Mouse (Mus musculus): ENCODE data around the gene Wnt9b. TPM values are rescaled to one million over a fixed set of nuclear protein-coding genes. Genes with fewer than 3 reads are reported as not detected.

The Wnt9b gene
- 0.72 and 0.84 TPM in 2 replicates for polyA plus RNA-seq (2016; fragmentation: Nextera tagmentation; extraction: Ambion mirVana)

- H3K27ac ChIP-seq (replicated peaks): no peak within 1 kb of the TSS
- ATAC-seq (ENCODE audit: low FRiP score, low read depth): peak; percentile 19; the same call in 1 of the 2 replicates
- peak within 1 kb of the TSS; percentile 20; the same call in 1 of the 2 replicates for H3K9ac ChIP-seq (replicated peaks)
- peaks cover 12% of the 10 kb centered on the region for H3K4me1 ChIP-seq
- no peaks in the 10 kb centered on the region for H3K36me3 ChIP-seq
- under 1% methylated on average over 40 of the region's 68 CpGs for WGBS
- no peaks in the 10 kb centered on the region for H3K9me3 ChIP-seq
- peaks cover 86% of the 10 kb centered on the region for H3K27me3 ChIP-seq
- peak within 1 kb of the TSS; percentile 46 for H3K4me3 ChIP-seq
- peak within 1 kb of the TSS; percentile 79 for H3K4me2 ChIP-seq (replicated peaks)
Observed at GRCm38 (mm10) chr11:103749306-103750089, at the start of gene Wnt9b. Gene Wnt9b (minus strand): TSS chr11:103749821.

GRCm38 (mm10) chr11:103789951-103790350, 40.3 kb upstream of the Wnt9b start:
- Histone ChIP-seq H3K9ac (replicated peaks) (no peak overlapping the region), H3K27ac (replicated peaks) (no peak overlapping the region), H3K9me3 (no peaks in the 10 kb centered on the region), H3K4me1 (0 out of 2 replicates have a peak, but pooled peaks cover under 1% of the 10 kb centered on the region), H3K36me3 (no peaks in the 10 kb centered on the region), H3K4me2 (replicated peaks) (no peak overlapping the region), H3K27me3 (peaks cover 19% of the 10 kb centered on the region), H3K4me3 (no peak overlapping the region)
- 84% methylated on average over 5 of the region's 5 CpGs for WGBS
- ATAC-seq (ENCODE audit: low FRiP score, low read depth): no peak

- no peaks in the 10 kb centered on the region for H3K9me3 ChIP-seq
- peaks cover 26% of the 10 kb centered on the region for H3K27me3 ChIP-seq
- H3K4me1 ChIP-seq: peaks cover 16% of the 10 kb centered on the region; the same call in 1 of the 2 replicates
- no peak overlapping the region for H3K27ac ChIP-seq (replicated peaks)
- WGBS: 71% methylated on average over 9 of the region's 9 CpGs
- ATAC-seq (ENCODE audit: low FRiP score, low read depth): no peak
- H3K4me2 ChIP-seq (replicated peaks): no peak overlapping the region
- H3K9ac ChIP-seq (replicated peaks): no peak overlapping the region
- H3K4me3 ChIP-seq: no peak overlapping the region
- H3K36me3 ChIP-seq: no peaks in the 10 kb centered on the region
Observed at GRCm38 (mm10) chr11:103780152-103780551, 30.5 kb upstream of the Wnt9b start.

GRCm38 (mm10) chr11:103774228-103774530, 24.6 kb upstream of the Wnt9b start:
- Histone ChIP-seq H3K4me1 (peaks cover 58% of the 10 kb centered on the region), H3K4me3 (peak overlapping the region; percentile 54), H3K4me2 (replicated peaks) (peak overlapping the region; percentile 83), H3K9ac (replicated peaks) (peak overlapping the region; percentile 67), H3K9me3 (no peaks in the 10 kb centered on the region), H3K36me3 (no peaks in the 10 kb centered on the region), H3K27me3 (peaks cover 86% of the 10 kb centered on the region), H3K27ac (replicated peaks) (peak overlapping the region; percentile 65)
- ATAC-seq (ENCODE audit: low FRiP score, low read depth): peak; percentile 28; the same call in 1 of the 2 replicates
- 1% methylated on average over 19 of the region's 19 CpGs for WGBS

- Histone ChIP-seq H3K9ac (replicated peaks) (peak within 1 kb of the TSS; percentile 67), H3K27me3 (peaks cover 92% of the 10 kb centered on the region), H3K36me3 (no peaks in the 10 kb centered on the region), H3K4me1 (peaks cover 58% of the 10 kb centered on the region), H3K9me3 (no peaks in the 10 kb centered on the region), H3K4me3 (peak within 1 kb of the TSS; percentile 54), H3K4me2 (replicated peaks) (peak within 1 kb of the TSS; percentile 83), H3K27ac (replicated peaks) (peak within 1 kb of the TSS; percentile 65)
- peak; percentile 82 for ATAC-seq (ENCODE audit: low FRiP score, low read depth)
- WGBS: under 1% methylated on average over 60 of the region's 60 CpGs
Observed at GRCm38 (mm10) chr11:103773387-103774227, 24.0 kb upstream of the Wnt9b start, which contains the start of gene Wnt3. Gene Wnt3 (plus strand): TSS chr11:103774150.

- WGBS: 0% methylated on average over 22 of the region's 23 CpGs
- ATAC-seq (ENCODE audit: low FRiP score, low read depth): no peak
- no peaks in the 10 kb centered on the region for H3K36me3 ChIP-seq
- H3K27ac ChIP-seq (replicated peaks): peak overlapping the region; percentile 65; the same call in 1 of the 2 replicates
- H3K27me3 ChIP-seq: peaks cover 97% of the 10 kb centered on the region
- no peaks in the 10 kb centered on the region for H3K9me3 ChIP-seq
- peak overlapping the region; percentile 83 for H3K4me2 ChIP-seq (replicated peaks)
- peak overlapping the region; percentile 54 for H3K4me3 ChIP-seq
- peak overlapping the region; percentile 58 for H3K9ac ChIP-seq (replicated peaks)
- H3K4me1 ChIP-seq: peaks cover 53% of the 10 kb centered on the region
Observed at GRCm38 (mm10) chr11:103772505-103773386, 23.1 kb upstream of the Wnt9b start.

GRCm38 (mm10) chr11:103771160-103771817, 21.7 kb upstream of the Wnt9b start:
- WGBS: 2% methylated on average over 19 of the region's 19 CpGs
- H3K36me3 ChIP-seq: no peaks in the 10 kb centered on the region
- ATAC-seq (ENCODE audit: low FRiP score, low read depth): no peak
- H3K27me3 ChIP-seq: peaks cover 95% of the 10 kb centered on the region
- H3K27ac ChIP-seq (replicated peaks): no peak overlapping the region
- no peak overlapping the region for H3K9ac ChIP-seq (replicated peaks)
- H3K4me1 ChIP-seq: peaks cover 46% of the 10 kb centered on the region
- no peaks in the 10 kb centered on the region for H3K9me3 ChIP-seq
- peak overlapping the region; percentile 83 for H3K4me2 ChIP-seq (replicated peaks)
- 0 out of 2 replicates have a peak overlapping the region, but pooled peaks have one; percentile 3 for H3K4me3 ChIP-seq

- peaks cover 59% of the 10 kb centered on the region for H3K27me3 ChIP-seq
- no peaks in the 10 kb centered on the region for H3K9me3 ChIP-seq
- peak overlapping the region; percentile 22; the same call in 1 of the 2 replicates for H3K4me2 ChIP-seq (replicated peaks)
- H3K4me3 ChIP-seq: no peak overlapping the region
- ATAC-seq (ENCODE audit: low FRiP score, low read depth): peak; percentile 77
- WGBS: 4% methylated on average over 6 of the region's 6 CpGs
- peak overlapping the region; percentile 70 for H3K27ac ChIP-seq (replicated peaks)
- H3K36me3 ChIP-seq: no peaks in the 10 kb centered on the region
- peaks cover 25% of the 10 kb centered on the region for H3K4me1 ChIP-seq
- H3K9ac ChIP-seq (replicated peaks): 0 out of 2 replicates have a peak overlapping the region, but pooled peaks have one; percentile 6
Observed at GRCm38 (mm10) chr11:103765556-103766011, 16.0 kb upstream of the Wnt9b start.

- H3K27ac ChIP-seq (replicated peaks): peak overlapping the region; percentile 70
- no peak overlapping the region for H3K9ac ChIP-seq (replicated peaks)
- H3K4me1 ChIP-seq: peaks cover 22% of the 10 kb centered on the region
- no peak overlapping the region for H3K4me3 ChIP-seq
- no peaks in the 10 kb centered on the region for H3K9me3 ChIP-seq
- H3K27me3 ChIP-seq: peaks cover 50% of the 10 kb centered on the region
- no peak for ATAC-seq (ENCODE audit: low FRiP score, low read depth)
- 44% methylated on average over 6 of the region's 6 CpGs for WGBS
- no peak overlapping the region for H3K4me2 ChIP-seq (replicated peaks)
- H3K36me3 ChIP-seq: no peaks in the 10 kb centered on the region
Observed at GRCm38 (mm10) chr11:103764601-103765000, 15.0 kb upstream of the Wnt9b start.

GRCm38 (mm10) chr11:103763410-103764163, 14.0 kb upstream of the Wnt9b start:
- H3K9ac ChIP-seq (replicated peaks): no peak overlapping the region
- no peak overlapping the region for H3K4me3 ChIP-seq
- H3K27ac ChIP-seq (replicated peaks): no peak overlapping the region
- H3K4me2 ChIP-seq (replicated peaks): no peak overlapping the region
- no peaks in the 10 kb centered on the region for H3K9me3 ChIP-seq
- peak; percentile 27; the same call in 1 of the 2 replicates for ATAC-seq (ENCODE audit: low FRiP score, low read depth)
- WGBS: 29% methylated on average over 10 of the region's 10 CpGs
- no peaks in the 10 kb centered on the region for H3K36me3 ChIP-seq
- H3K4me1 ChIP-seq: peaks cover 22% of the 10 kb centered on the region
- H3K27me3 ChIP-seq: peaks cover 49% of the 10 kb centered on the region

Measured in midbrain, embryonic 12.5 days (tissue).